Mouse (Mus musculus): Measurements from ENCODE around the gene Gstp3. TPM values are rescaled to one million over a fixed set of nuclear protein-coding genes. Genes with fewer than 3 reads are reported as not detected.

Gene Gstp3
- polyA plus RNA-seq, 1 experiment = 18.0 TPM

DNA sequence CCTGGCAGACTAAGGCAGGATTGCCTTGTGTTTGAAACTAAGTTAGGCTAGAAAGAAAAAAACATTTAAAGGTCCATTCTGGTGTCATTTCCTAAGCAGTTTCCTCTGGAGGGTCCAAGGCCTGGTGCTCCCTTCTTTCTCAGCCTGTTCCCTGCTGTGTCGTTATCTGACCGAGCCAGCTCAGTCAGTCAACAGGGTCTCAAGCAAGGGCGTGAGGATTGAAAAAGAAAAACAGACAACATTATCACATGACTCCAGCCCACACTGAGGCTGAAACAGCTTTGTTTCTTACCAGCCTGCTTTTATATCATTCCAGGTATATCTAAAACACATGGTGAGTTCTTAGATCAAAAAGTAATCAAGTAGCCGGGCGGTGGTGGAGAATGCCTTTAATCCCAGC lies 43.7 kb downstream of the Gstp3 start:
- Histone ChIP-seq H3K27ac (ENCODE audit: control insufficient read depth, insufficient read depth, low read depth, low read length, poor library complexity) (no peak overlapping the region), H3K4me1 (ENCODE audit: control insufficient read depth, insufficient read depth, low read length) (peaks cover 4% of the 10 kb centered on the region), H3K4me3 (replicated peaks; ENCODE audit: control insufficient read depth, low read depth, low read length) (no peak overlapping the region)
- WGBS = 58% methylated on average over 5 of the region's 5 CpGs
- TF ChIP-seq POLR2A (IDR thresholded peaks at IDR 0.05; ENCODE audit: borderline replicate concordance, control insufficient read depth, low read depth, low read length) (no peak), CTCF (IDR thresholded peaks at IDR 0.05; ENCODE audit: control insufficient read depth, insufficient read depth, low read length) (no peak)

DNA sequence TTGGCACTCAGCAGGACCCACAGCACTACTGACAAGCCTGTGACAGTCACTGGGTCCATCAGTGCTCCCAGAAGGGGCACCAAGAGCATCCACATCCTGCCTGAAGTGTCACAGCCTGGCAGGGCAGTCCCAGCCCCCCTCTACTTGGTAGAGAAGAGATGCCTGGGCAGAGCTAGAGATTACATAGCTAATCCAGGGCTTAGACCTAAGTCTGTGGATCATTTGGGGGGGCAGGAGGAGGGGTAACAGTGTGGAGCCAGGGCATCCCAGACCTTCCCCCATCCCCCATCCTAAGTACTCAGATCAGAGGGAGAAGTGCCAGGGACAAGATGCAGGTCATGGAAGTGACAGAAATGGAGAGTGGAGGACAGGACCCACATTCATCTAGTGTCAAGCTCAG lies 44.6 kb downstream of the Gstp3 start:
- TF ChIP-seq CTCF (IDR thresholded peaks at IDR 0.05; ENCODE audit: control insufficient read depth, insufficient read depth, low read length) = no peak
- Histone ChIP-seq H3K4me3 (replicated peaks; ENCODE audit: control insufficient read depth, low read depth, low read length) (no peak overlapping the region), H3K4me1 (ENCODE audit: control insufficient read depth, insufficient read depth, low read length) (peaks cover 4% of the 10 kb centered on the region), H3K27ac (ENCODE audit: control insufficient read depth, insufficient read depth, low read depth, low read length, poor library complexity) (no peak overlapping the region)

DNA sequence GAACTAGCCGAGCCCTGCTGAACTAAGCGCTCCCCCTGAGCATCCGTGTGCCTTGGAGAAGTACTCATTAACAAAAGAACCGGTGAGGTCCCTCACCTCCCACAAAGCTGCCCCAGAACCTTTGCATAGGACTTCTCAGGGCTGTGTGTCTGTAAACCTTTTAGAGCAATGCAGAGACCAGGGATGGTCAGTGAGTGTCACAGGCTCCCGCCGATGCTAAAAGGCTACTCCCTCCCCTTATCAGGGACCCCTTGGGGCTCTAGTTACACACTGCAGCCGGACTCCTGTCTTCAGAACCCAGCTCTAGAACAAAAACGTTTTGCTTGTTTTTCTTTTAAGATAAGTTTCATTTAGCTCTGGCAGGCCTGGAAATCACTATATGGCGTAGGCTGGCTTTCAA lies 46.3 kb downstream of the Gstp3 start:
- H3K4me1 ChIP-seq (ENCODE audit: control insufficient read depth, insufficient read depth, low read length) = peaks cover 4% of the 10 kb centered on the region
- TF ChIP-seq CTCF (IDR thresholded peaks at IDR 0.05; ENCODE audit: control insufficient read depth, insufficient read depth, low read length) = no peak
- TF ChIP-seq POLR2A (IDR thresholded peaks at IDR 0.05; ENCODE audit: borderline replicate concordance, control insufficient read depth, low read depth, low read length) = no peak
- WGBS = 23% methylated on average over 9 of the region's 9 CpGs
- H3K4me3 ChIP-seq (replicated peaks; ENCODE audit: control insufficient read depth, low read depth, low read length) = peak overlapping the region; percentile 66
- H3K27ac ChIP-seq (ENCODE audit: control insufficient read depth, insufficient read depth, low read depth, low read length, poor library complexity) = no peak overlapping the region

- TF ChIP-seq CTCF (IDR thresholded peaks at IDR 0.05; ENCODE audit: control insufficient read depth, insufficient read depth, low read length) (peak; percentile 65), POLR2A (IDR thresholded peaks at IDR 0.05; ENCODE audit: borderline replicate concordance, control insufficient read depth, low read depth, low read length) (peak; percentile 93)
- Histone ChIP-seq H3K4me1 (ENCODE audit: control insufficient read depth, insufficient read depth, low read length) (peaks cover 4% of the 10 kb centered on the region), H3K27ac (ENCODE audit: control insufficient read depth, insufficient read depth, low read depth, low read length, poor library complexity) (peak within 1 kb of the TSS; percentile 57), H3K4me3 (replicated peaks; ENCODE audit: control insufficient read depth, low read depth, low read length) (peak within 1 kb of the TSS; percentile 74)
- WGBS = under 1% methylated on average over 45 of the region's 45 CpGs
Observed at GRCm38 (mm10) chr19:4012432-4013022, 46.8 kb downstream of the Gstp3 start, which contains the start of gene Ndufv1. Gene Ndufv1 (minus strand): TSS chr19:4012806.

- no peak overlapping the region for H3K4me3 ChIP-seq (replicated peaks; ENCODE audit: control insufficient read depth, low read depth, low read length)
- TF ChIP-seq CTCF (IDR thresholded peaks at IDR 0.05; ENCODE audit: control insufficient read depth, insufficient read depth, low read length) = no peak
- TF ChIP-seq POLR2A (IDR thresholded peaks at IDR 0.05; ENCODE audit: borderline replicate concordance, control insufficient read depth, low read depth, low read length) = no peak
- 91% methylated on average over 5 of the region's 5 CpGs for WGBS
- no peak overlapping the region for H3K27ac ChIP-seq (ENCODE audit: control insufficient read depth, insufficient read depth, low read depth, low read length, poor library complexity)
- H3K4me1 ChIP-seq (ENCODE audit: control insufficient read depth, insufficient read depth, low read length) = peaks cover 4% of the 10 kb centered on the region
Observed at GRCm38 (mm10) chr19:4011086-4011485, 48.3 kb downstream of the Gstp3 start.

Other genes starting within 250 kb of the Gstp3 start
- gene Chka, start 207.8 kb downstream of the Gstp3 start, polyA plus RNA-seq (2011; ENCODE audit: insufficient read depth, insufficient read length, low replicate concordance, missing spikeins) = 9.2 and 17.3 TPM in 2 replicates
- 116 and 292 TPM in 2 replicates for gene Tcirg1, start 152.4 kb downstream of the Gstp3 start, polyA plus RNA-seq (2011; ENCODE audit: insufficient read depth, insufficient read length, low replicate concordance, missing spikeins)
- 41.6 and 58.3 TPM in 2 replicates for gene Ndufs8, start 146.8 kb downstream of the Gstp3 start, polyA plus RNA-seq (2011; ENCODE audit: insufficient read depth, insufficient read length, low replicate concordance, missing spikeins)
- gene Aldh3b1, start 129.8 kb downstream of the Gstp3 start, polyA plus RNA-seq (2011; ENCODE audit: insufficient read depth, insufficient read length, low replicate concordance, missing spikeins) = 12.7 and 47.1 TPM in 2 replicates
- gene Unc93b1, start 124.4 kb downstream of the Gstp3 start, polyA plus RNA-seq (2011; ENCODE audit: insufficient read depth, insufficient read length, low replicate concordance, missing spikeins) = 80.1 and 177 TPM in 2 replicates
- 1.6 and 4.4 TPM in 2 replicates for gene Aldh3b3, start 100.9 kb downstream of the Gstp3 start, polyA plus RNA-seq (2011; ENCODE audit: insufficient read depth, insufficient read length, low replicate concordance, missing spikeins)
- 2.4 and 4.2 TPM in 2 replicates for gene Aldh3b2, start 87.2 kb downstream of the Gstp3 start, polyA plus RNA-seq (2011; ENCODE audit: insufficient read depth, insufficient read length, low replicate concordance, missing spikeins)
- gene Acy3, start 73.0 kb downstream of the Gstp3 start, polyA plus RNA-seq (2011; ENCODE audit: insufficient read depth, insufficient read length, low replicate concordance, missing spikeins) = 5.1 and 10.7 TPM in 2 replicates
- gene Tbx10, start 66.8 kb downstream of the Gstp3 start, polyA plus RNA-seq (2011; ENCODE audit: insufficient read depth, insufficient read length, low replicate concordance, missing spikeins) = not detected in 2 replicates
- 9.7 and 18.1 TPM in 2 replicates for gene Nudt8, start 59.0 kb downstream of the Gstp3 start, polyA plus RNA-seq (2011; ENCODE audit: insufficient read depth, insufficient read length, low replicate concordance, missing spikeins)
- gene Gm49405, start 58.9 kb downstream of the Gstp3 start, polyA plus RNA-seq (2011; ENCODE audit: insufficient read depth, insufficient read length, low replicate concordance, missing spikeins) = 1.7 and 2.0 TPM in 2 replicates
- gene Doc2g, start 56.3 kb downstream of the Gstp3 start, polyA plus RNA-seq (2011; ENCODE audit: insufficient read depth, insufficient read length, low replicate concordance, missing spikeins) = 5.2 and 7.8 TPM in 2 replicates
- gene Ndufv1, start 46.8 kb downstream of the Gstp3 start, polyA plus RNA-seq (2011; ENCODE audit: insufficient read depth, insufficient read length, low replicate concordance, missing spikeins) = 61.7 and 118 TPM in 2 replicates
- gene Gstp1, start 21.6 kb downstream of the Gstp3 start, polyA plus RNA-seq (2011; ENCODE audit: insufficient read depth, insufficient read length, low replicate concordance, missing spikeins) = 125 and 187 TPM in 2 replicates
- gene Gstp2, start 13.5 kb downstream of the Gstp3 start, polyA plus RNA-seq (2011; ENCODE audit: insufficient read depth, insufficient read length, low replicate concordance, missing spikeins) = 21.6 TPM in 1 of 2 replicates, not detected in the other
- gene Cabp2, start 22.0 kb upstream of the Gstp3 start, polyA plus RNA-seq (2011; ENCODE audit: insufficient read depth, insufficient read length, low replicate concordance, missing spikeins) = not detected in 2 replicates
- gene Cdk2ap2, start 37.6 kb upstream of the Gstp3 start, polyA plus RNA-seq (2011; ENCODE audit: insufficient read depth, insufficient read length, low replicate concordance, missing spikeins) = 93.3 and 143 TPM in 2 replicates
- gene Pitpnm1, start 40.4 kb upstream of the Gstp3 start, polyA plus RNA-seq (2011; ENCODE audit: insufficient read depth, insufficient read length, low replicate concordance, missing spikeins) = 72.3 and 159 TPM in 2 replicates
- gene Aip, start 66.3 kb upstream of the Gstp3 start, polyA plus RNA-seq (2011; ENCODE audit: insufficient read depth, insufficient read length, low replicate concordance, missing spikeins) = 22.0 and 53.5 TPM in 2 replicates
- gene Gpr152, start 80.2 kb upstream of the Gstp3 start, polyA plus RNA-seq (2011; ENCODE audit: insufficient read depth, insufficient read length, low replicate concordance, missing spikeins) = not detected in 2 replicates
- gene Cabp4, start 84.5 kb upstream of the Gstp3 start, polyA plus RNA-seq (2011; ENCODE audit: insufficient read depth, insufficient read length, low replicate concordance, missing spikeins) = 0.29 and 0.60 TPM in 2 replicates
- gene Coro1b, start 89.0 kb upstream of the Gstp3 start, polyA plus RNA-seq (2011; ENCODE audit: insufficient read depth, insufficient read length, low replicate concordance, missing spikeins) = 75.8 and 114 TPM in 2 replicates
- gene Ptprcap, start 94.0 kb upstream of the Gstp3 start, polyA plus RNA-seq (2011; ENCODE audit: insufficient read depth, insufficient read length, low replicate concordance, missing spikeins) = 27.6 and 60.8 TPM in 2 replicates
- 51.8 and 86.1 TPM in 2 replicates for gene Rps6kb2, start 103.8 kb upstream of the Gstp3 start, polyA plus RNA-seq (2011; ENCODE audit: insufficient read depth, insufficient read length, low replicate concordance, missing spikeins)
- 23.3 and 52.9 TPM in 2 replicates for gene Carns1, start 115.9 kb upstream of the Gstp3 start, polyA plus RNA-seq (2011; ENCODE audit: insufficient read depth, insufficient read length, low replicate concordance, missing spikeins)
- 64.3 and 168 TPM in 2 replicates for gene Tbc1d10c, start 131.7 kb upstream of the Gstp3 start, polyA plus RNA-seq (2011; ENCODE audit: insufficient read depth, insufficient read length, low replicate concordance, missing spikeins)
- gene Ppp1ca, start 132.5 kb upstream of the Gstp3 start, polyA plus RNA-seq (2011; ENCODE audit: insufficient read depth, insufficient read length, low replicate concordance, missing spikeins) = 121 and 204 TPM in 2 replicates
- 24.2 and 39.8 TPM in 2 replicates for gene Rad9a, start 142.1 kb upstream of the Gstp3 start, polyA plus RNA-seq (2011; ENCODE audit: insufficient read depth, insufficient read length, low replicate concordance, missing spikeins)
- 10.3 and 25.4 TPM in 2 replicates for gene Clcf1, start 154.7 kb upstream of the Gstp3 start, polyA plus RNA-seq (2011; ENCODE audit: insufficient read depth, insufficient read length, low replicate concordance, missing spikeins)
- gene AC109138.7, start 154.8 kb upstream of the Gstp3 start, polyA plus RNA-seq (2011; ENCODE audit: insufficient read depth, insufficient read length, low replicate concordance, missing spikeins) = not detected in 2 replicates
- 31.7 and 54.7 TPM in 2 replicates for gene Pold4, start 172.3 kb upstream of the Gstp3 start, polyA plus RNA-seq (2011; ENCODE audit: insufficient read depth, insufficient read length, low replicate concordance, missing spikeins)
- gene Ssh3, start 209.6 kb upstream of the Gstp3 start, polyA plus RNA-seq (2011; ENCODE audit: insufficient read depth, insufficient read length, low replicate concordance, missing spikeins) = 16.9 and 20.7 TPM in 2 replicates
- 8.4 and 53.2 TPM in 2 replicates for gene Ankrd13d, start 223.6 kb upstream of the Gstp3 start, polyA plus RNA-seq (2011; ENCODE audit: insufficient read depth, insufficient read length, low replicate concordance, missing spikeins)
- 153 and 243 TPM in 2 replicates for gene Grk2, start 246.7 kb upstream of the Gstp3 start, polyA plus RNA-seq (2011; ENCODE audit: insufficient read depth, insufficient read length, low replicate concordance, missing spikeins)